Mouse (Mus musculus): ENCODE data around the gene Rusc2.

- TF ChIP-seq FLI1 (IDR thresholded peaks at IDR 0.05; ENCODE audit: low read length) (no peak), GATA1 (IDR thresholded peaks at IDR 0.05; ENCODE audit: borderline replicate concordance, low read length) (no peak)
These were observed 1.7 kb downstream of the Rusc2 start for GRCm38 (mm10) chr4:43383246-43384082.

All from megakaryocyte, embryonic 14.5 days (primary cell).